Mouse (Mus musculus): ENCODE measurements around the gene Slc1a1. TPM values are rescaled to one million over a fixed set of nuclear protein-coding genes. Genes with fewer than 3 reads are reported as not detected.
A peak's percentile ranks its signal among the peaks of the same experiment; 100 is the strongest.

The Slc1a1 gene
- polyA plus RNA-seq, 1 experiment, result 1.6 TPM

- no peak overlapping the region for H3K4me3 ChIP-seq (ENCODE audit: insufficient read depth, low read depth, low read length)
- peaks cover 16% of the 10 kb centered on the region for H3K4me1 ChIP-seq (ENCODE audit: control insufficient read depth, insufficient read depth, insufficient read length, low read length)
- H3K27ac ChIP-seq (replicated peaks; ENCODE audit: low read depth, low read length), result peak overlapping the region; percentile 95
Observed at GRCm38 (mm10) chr19:28917839-28918238, 83.0 kb downstream of the Slc1a1 start.

- Histone ChIP-seq H3K4me3 (ENCODE audit: insufficient read depth, low read depth, low read length) (no peak overlapping the region), H3K4me1 (ENCODE audit: control insufficient read depth, insufficient read depth, insufficient read length, low read length) (no peaks in the 10 kb centered on the region), H3K27ac (replicated peaks; ENCODE audit: low read depth, low read length) (no peak overlapping the region)
Observed at GRCm38 (mm10) chr19:28926366-28926765, 91.5 kb downstream of the Slc1a1 start.

GRCm38 (mm10) chr19:28927396-28927795 lies 92.5 kb downstream of the Slc1a1 start:
- no peak overlapping the region for H3K4me3 ChIP-seq (ENCODE audit: insufficient read depth, low read depth, low read length)
- no peak overlapping the region for H3K27ac ChIP-seq (replicated peaks; ENCODE audit: low read depth, low read length)

GRCm38 (mm10) chr19:28929034-28929433 lies 94.2 kb downstream of the Slc1a1 start:
- Histone ChIP-seq H3K4me3 (ENCODE audit: insufficient read depth, low read depth, low read length) (no peak overlapping the region), H3K27ac (replicated peaks; ENCODE audit: low read depth, low read length) (no peak overlapping the region), H3K4me1 (ENCODE audit: control insufficient read depth, insufficient read depth, insufficient read length, low read length) (no peaks in the 10 kb centered on the region)

More at GRCm38 (mm10) chr19:28927396-28927795, 92.5 kb downstream of the Slc1a1 start:
- no peaks in the 10 kb centered on the region for H3K4me1 ChIP-seq (ENCODE audit: control insufficient read depth, insufficient read depth, insufficient read length, low read length)

- Histone ChIP-seq H3K4me1 (ENCODE audit: control insufficient read depth, insufficient read depth, insufficient read length, low read length) (no peaks in the 10 kb centered on the region), H3K4me3 (ENCODE audit: insufficient read depth, low read depth, low read length) (no peak overlapping the region), H3K27ac (replicated peaks; ENCODE audit: low read depth, low read length) (no peak overlapping the region)
Observed at GRCm38 (mm10) chr19:28934897-28935296, 100.0 kb downstream of the Slc1a1 start.

- Histone ChIP-seq H3K4me3 (ENCODE audit: insufficient read depth, low read depth, low read length) (no peak overlapping the region), H3K27ac (replicated peaks; ENCODE audit: low read depth, low read length) (no peak overlapping the region)
Observed at GRCm38 (mm10) chr19:28940135-28940874, 105.5 kb downstream of the Slc1a1 start.

GRCm38 (mm10) chr19:28941271-28941670 lies 106.4 kb downstream of the Slc1a1 start:
- Histone ChIP-seq H3K4me3 (ENCODE audit: insufficient read depth, low read depth, low read length) (no peak overlapping the region), H3K27ac (replicated peaks; ENCODE audit: low read depth, low read length) (no peak overlapping the region), H3K4me1 (ENCODE audit: control insufficient read depth, insufficient read depth, insufficient read length, low read length) (no peaks in the 10 kb centered on the region)

More at GRCm38 (mm10) chr19:28940135-28940874, 105.5 kb downstream of the Slc1a1 start:
- no peaks in the 10 kb centered on the region for H3K4me1 ChIP-seq (ENCODE audit: control insufficient read depth, insufficient read depth, insufficient read length, low read length)

- Histone ChIP-seq H3K4me1 (ENCODE audit: control insufficient read depth, insufficient read depth, insufficient read length, low read length) (no peaks in the 10 kb centered on the region), H3K4me3 (ENCODE audit: insufficient read depth, low read depth, low read length) (no peak overlapping the region), H3K27ac (replicated peaks; ENCODE audit: low read depth, low read length) (no peak overlapping the region)
Observed at GRCm38 (mm10) chr19:28946782-28947181, 111.9 kb downstream of the Slc1a1 start.

GRCm38 (mm10) chr19:28947311-28947710 lies 112.5 kb downstream of the Slc1a1 start:
- Histone ChIP-seq H3K27ac (replicated peaks; ENCODE audit: low read depth, low read length) (no peak overlapping the region), H3K4me3 (ENCODE audit: insufficient read depth, low read depth, low read length) (no peak overlapping the region), H3K4me1 (ENCODE audit: control insufficient read depth, insufficient read depth, insufficient read length, low read length) (no peaks in the 10 kb centered on the region)

GRCm38 (mm10) chr19:28951251-28951650 lies 116.4 kb downstream of the Slc1a1 start:
- no peaks in the 10 kb centered on the region for H3K4me1 ChIP-seq (ENCODE audit: control insufficient read depth, insufficient read depth, insufficient read length, low read length)
- no peak overlapping the region for H3K27ac ChIP-seq (replicated peaks; ENCODE audit: low read depth, low read length)
- H3K4me3 ChIP-seq (ENCODE audit: insufficient read depth, low read depth, low read length), result no peak overlapping the region

GRCm38 (mm10) chr19:28963113-28963512 lies 128.3 kb downstream of the Slc1a1 start:
- Histone ChIP-seq H3K4me1 (ENCODE audit: control insufficient read depth, insufficient read depth, insufficient read length, low read length) (peaks cover 9% of the 10 kb centered on the region), H3K27ac (replicated peaks; ENCODE audit: low read depth, low read length) (peak overlapping the region; percentile 94), H3K4me3 (ENCODE audit: insufficient read depth, low read depth, low read length) (peak overlapping the region; percentile 95)

- peaks cover 9% of the 10 kb centered on the region for H3K4me1 ChIP-seq (ENCODE audit: control insufficient read depth, insufficient read depth, insufficient read length, low read length)
- peak overlapping the region; percentile 94 for H3K27ac ChIP-seq (replicated peaks; ENCODE audit: low read depth, low read length)
- peak overlapping the region; percentile 95 for H3K4me3 ChIP-seq (ENCODE audit: insufficient read depth, low read depth, low read length)
Observed at GRCm38 (mm10) chr19:28963513-28963841, 128.6 kb downstream of the Slc1a1 start.

Other genes starting within 250 kb of the Slc1a1 start
- gene Glis3, start 155.0 kb upstream of the Slc1a1 start, polyA plus RNA-seq (2012; ENCODE audit: insufficient read depth, insufficient read length, missing spikeins), result 1.7 and 4.2 TPM in 2 replicates
- gene Plpp6, start 128.9 kb downstream of the Slc1a1 start, polyA plus RNA-seq (2012; ENCODE audit: insufficient read depth, insufficient read length, missing spikeins), result 22.9 and 32.4 TPM in 2 replicates
- 27.9 and 41.7 TPM in 2 replicates for gene 4430402I18Rik, start 132.8 kb downstream of the Slc1a1 start, polyA plus RNA-seq (2012; ENCODE audit: insufficient read depth, insufficient read length, missing spikeins)
- gene Cdc37l1, start 155.3 kb downstream of the Slc1a1 start, polyA plus RNA-seq (2012; ENCODE audit: insufficient read depth, insufficient read length, missing spikeins), result 28.3 and 35.7 TPM in 2 replicates
- 328 and 347 TPM in 2 replicates for gene Ak3, start 212.9 kb downstream of the Slc1a1 start, polyA plus RNA-seq (2012; ENCODE audit: insufficient read depth, insufficient read length, missing spikeins)